Mouse (Mus musculus): Measurements from ENCODE around the gene Olfr1137.

The Olfr1137 gene

DNA sequence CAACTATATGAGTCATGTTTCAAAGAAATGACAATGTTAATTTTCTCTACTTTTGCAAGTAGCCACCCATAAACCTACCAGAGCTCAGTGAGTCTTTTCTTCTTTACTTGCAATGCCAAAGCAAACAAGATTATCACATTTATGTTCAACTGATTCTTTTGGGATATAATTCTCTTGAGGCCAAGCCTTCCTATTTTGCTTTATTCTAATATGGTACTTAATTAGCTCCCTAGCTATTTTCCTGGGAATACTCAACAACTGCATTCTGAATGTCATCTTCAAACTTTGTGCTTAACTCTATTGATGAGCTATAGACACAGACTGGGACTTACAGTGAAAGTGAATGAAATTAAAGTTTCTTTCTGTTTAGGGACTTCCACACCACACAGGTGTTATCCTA is at the start of gene Olfr1137:
TSS of gene Olfr1137 (minus strand) at position 101 of the 400 bp plus-strand sequence.
- no peak for DNase-seq (ENCODE audit: low spot score)

DNA sequence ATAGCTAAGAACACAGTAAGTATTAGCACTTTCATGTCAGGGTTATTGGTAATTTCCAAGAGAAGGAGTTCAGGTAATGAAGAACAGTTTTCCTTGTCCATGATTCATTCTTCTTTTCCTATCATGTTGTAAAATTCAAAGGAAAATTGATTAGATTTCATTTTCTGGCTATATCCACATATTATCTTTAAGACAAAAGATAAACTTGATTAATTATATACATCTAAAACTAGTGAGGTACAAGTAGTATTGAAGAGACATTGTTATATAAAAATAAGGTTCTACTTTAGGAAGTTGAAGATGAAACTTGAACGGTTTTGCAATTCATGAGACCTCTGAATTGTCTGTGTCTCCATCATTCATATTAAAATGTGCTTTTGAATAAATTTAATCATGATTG is 40.9 kb upstream of the Olfr1137 start, which contains the start of gene Olfr1141:
TSS of gene Olfr1141 (minus strand) at position 101 of the 400 bp plus-strand sequence.
- no peak for DNase-seq (ENCODE audit: low spot score)

DNA sequence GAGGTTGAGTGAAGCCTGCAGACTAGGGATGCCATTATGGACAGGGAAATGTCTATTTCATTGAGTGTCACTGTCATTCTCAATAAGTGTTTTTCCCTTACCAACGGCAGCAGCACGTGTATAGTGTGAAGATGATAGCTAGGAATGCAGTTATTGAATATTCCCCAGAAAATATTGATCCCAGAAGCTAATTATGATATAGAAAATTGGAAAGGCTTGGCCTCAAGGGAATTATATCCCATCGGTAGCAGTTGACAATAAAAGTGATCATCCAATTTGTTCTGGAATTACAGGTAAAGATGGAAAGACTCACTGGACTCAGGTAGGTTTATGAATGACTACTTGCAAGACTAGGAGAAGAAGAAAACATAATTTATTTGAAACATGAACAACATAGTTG is 30.5 kb upstream of the Olfr1137 start, which contains the start of gene Olfr1140:
TSS of gene Olfr1140 (plus strand) at position 301 of the 400 bp plus-strand sequence.
- no peak for DNase-seq (ENCODE audit: low spot score)

- DNase-seq (ENCODE audit: low spot score): no peak
Observed at GRCm38 (mm10) chr2:87739878-87740277, 26.9 kb upstream of the Olfr1137 start, which contains the start of gene Olfr1138. Gene Olfr1138, minus strand, starts transcription at chr2:87739978.

DNA sequence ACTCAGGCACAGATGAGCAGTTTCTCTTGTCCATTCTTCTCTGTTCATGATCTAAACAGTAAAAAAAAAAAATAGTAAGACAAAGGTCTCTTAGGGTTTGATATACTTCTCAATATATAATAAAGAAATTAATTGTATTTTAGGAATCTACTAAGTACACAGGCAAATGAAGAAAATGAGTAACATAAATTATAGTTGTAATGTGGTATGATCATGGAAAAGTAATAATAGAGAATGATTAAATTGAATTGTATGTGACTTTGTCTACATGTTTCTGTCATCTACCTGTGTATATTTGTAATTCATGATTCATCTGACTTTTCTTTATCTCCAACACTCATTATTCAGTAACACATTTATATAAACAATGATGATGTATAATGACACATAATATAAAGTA is 19.1 kb downstream of the Olfr1137 start, which contains the start of gene Olfr1136:
TSS of gene Olfr1136 (minus strand) at position 101 of the 400 bp plus-strand sequence.
- no peak for DNase-seq (ENCODE audit: low spot score)

DNA sequence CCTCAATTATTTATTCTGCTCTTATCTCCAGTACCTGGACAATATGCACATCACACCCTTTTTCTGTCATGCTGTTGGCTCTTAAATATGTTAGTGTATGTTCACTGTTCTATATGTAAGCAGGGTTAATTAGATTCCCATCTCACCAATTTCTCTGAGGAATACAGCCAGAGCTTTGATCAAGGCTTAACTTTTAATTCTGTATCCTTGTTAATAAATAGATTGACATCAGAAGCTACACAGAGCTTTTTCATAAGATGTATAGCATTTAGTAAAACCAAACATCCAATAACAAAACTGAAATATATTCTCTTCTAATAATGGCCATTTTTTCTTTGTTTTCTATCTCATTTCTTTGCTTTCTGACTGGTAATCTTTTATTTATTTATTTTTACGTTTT is 39.4 kb downstream of the Olfr1137 start, which contains the start of gene Olfr1135:
TSS of gene Olfr1135 (minus strand) at position 101 of the 400 bp plus-strand sequence.
- DNase-seq (ENCODE audit: low spot score): no peak
